Mouse (Mus musculus) heart, adult 18-20 months (tissue): ENCODE results near the gene Anxa3. TPM values are rescaled to one million over a fixed set of nuclear protein-coding genes. Genes with fewer than 3 reads are reported as not detected.

Experiments used
- DNase-seq, 2 experiments: peaks; one replicate each; pipeline ENCODE4 v3.0.0; 2021 to 2022; ENCODE audit warnings: mixed read lengths in 1 of 2
- long read RNA-seq, 2 experiments: library from polyadenylated mRNA; stranded (forward); transcript quantifications; one replicate each; pipeline ENCODE4 v2.0.0; 2021
- total RNA-seq, 2 experiments: library from RNA; stranded (reverse); gene quantifications; 2 replicates each; pipeline ENCODE4 v1.2.3; 2021

Gene Anxa3
- 10 to 100 TPM; 26.0 to 29.5 TPM for total RNA-seq
- long read RNA-seq, experiment 1, transcript Anxa3-201 (13 exons, 1,595 nt), result major isoform, 30 of 32 reads
- long read RNA-seq, experiment 1, partial matches to known transcripts, result 0 of 32 reads
- long read RNA-seq, experiment 1, other reads (novel, unspliced or antisense), result 2 of 32 reads
- long read RNA-seq, experiment 2, transcript Anxa3-201 (13 exons, 1,595 nt), result major isoform, 18 of 20 reads
- long read RNA-seq, experiment 2, partial matches to known transcripts, result 1 of 20 reads
- long read RNA-seq, experiment 2, other reads (novel, unspliced or antisense), result 1 of 20 reads

GRCm38 (mm10) chr5:96792936-96793718 is at the start of gene Anxa3:
Gene Anxa3 (plus strand): TSS chr5:96793339.
- peak; percentile 67 to 86 for DNase-seq

GRCm38 (mm10) chr5:96747195-96747984 is 45.7 kb upstream of the Anxa3 start:
- DNase-seq, result peak in 1 of 2 experiments; percentile 13

- no peak for DNase-seq
Measured at GRCm38 (mm10) chr5:96757615-96758014, 35.5 kb upstream of the Anxa3 start.

GRCm38 (mm10) chr5:96762021-96762420 is 31.1 kb upstream of the Anxa3 start:
- DNase-seq, result no peak

GRCm38 (mm10) chr5:96768846-96769471 is 24.2 kb upstream of the Anxa3 start:
- DNase-seq, result peak; percentile 45 to 87

GRCm38 (mm10) chr5:96783506-96784288 is 9.4 kb upstream of the Anxa3 start:
- DNase-seq, result no peak

- DNase-seq, result no peak
Measured at GRCm38 (mm10) chr5:96785096-96785495, 8.0 kb upstream of the Anxa3 start.

GRCm38 (mm10) chr5:96792422-96792821 is 717 bp upstream of the Anxa3 start:
- peak; percentile 65 to 77 for DNase-seq

- DNase-seq, result peak in 1 of 2 experiments; percentile 24
Measured at GRCm38 (mm10) chr5:96793953-96794635, 955 bp downstream of the Anxa3 start.

- peak; percentile 50 to 75 for DNase-seq
Measured at GRCm38 (mm10) chr5:96795752-96796151, 2.6 kb downstream of the Anxa3 start.

- DNase-seq, result no peak
Measured at GRCm38 (mm10) chr5:96797465-96797864, 4.3 kb downstream of the Anxa3 start.

- no peak for DNase-seq
Measured at GRCm38 (mm10) chr5:96799165-96799564, 6.0 kb downstream of the Anxa3 start.

- DNase-seq, result no peak
Measured at GRCm38 (mm10) chr5:96799969-96800368, 6.8 kb downstream of the Anxa3 start.

GRCm38 (mm10) chr5:96802185-96802584 is 9.0 kb downstream of the Anxa3 start:
- DNase-seq, result peak; percentile 43 to 60

GRCm38 (mm10) chr5:96803091-96803490 is 10.0 kb downstream of the Anxa3 start:
- DNase-seq, result peak; percentile 75 to 87

- DNase-seq, result peak; percentile 42 to 82
Measured at GRCm38 (mm10) chr5:96804304-96804703, 11.2 kb downstream of the Anxa3 start.

- peak in 1 of 2 experiments; percentile 9 for DNase-seq
Measured at GRCm38 (mm10) chr5:96804813-96805212, 11.7 kb downstream of the Anxa3 start.

- DNase-seq, result no peak
Measured at GRCm38 (mm10) chr5:96810620-96811019, 17.5 kb downstream of the Anxa3 start.

- no peak for DNase-seq
Measured at GRCm38 (mm10) chr5:96824769-96825327, 31.7 kb downstream of the Anxa3 start.

- DNase-seq, result no peak
Measured at GRCm38 (mm10) chr5:96827176-96827575, 34.0 kb downstream of the Anxa3 start.
